Mouse (Mus musculus): Measurements from ENCODE around the gene Bcl2l11. TPM values are rescaled to one million over a fixed set of nuclear protein-coding genes. Genes with fewer than 3 reads are reported as not detected.

The Bcl2l11 gene
- polyA plus RNA-seq, 1 experiment, result 22.3 TPM

DNA sequence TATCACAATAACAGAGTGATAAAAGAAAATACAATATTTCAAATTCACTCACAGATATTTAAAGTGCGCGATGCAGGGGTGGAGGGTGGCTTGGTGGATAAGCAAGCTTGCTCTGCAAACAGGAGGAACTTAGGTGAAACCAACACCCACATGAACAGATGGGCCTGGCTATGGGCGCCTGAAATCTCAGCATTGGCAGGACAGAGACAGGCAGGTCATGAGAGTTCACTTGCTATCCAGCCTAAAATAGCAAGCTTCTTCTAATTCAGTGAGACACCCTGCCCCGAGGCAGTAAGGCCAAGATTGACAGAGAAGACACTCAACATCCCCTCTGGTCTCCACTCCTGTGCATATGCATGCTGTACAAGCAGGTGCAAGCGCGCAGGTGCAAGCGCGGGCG is 23.8 kb upstream of the Bcl2l11 start:
- TF ChIP-seq POLR2A (IDR thresholded peaks at IDR 0.05; ENCODE audit: low read depth, low read length), result no peak
- TF ChIP-seq CTCF (IDR thresholded peaks at IDR 0.05; ENCODE audit: borderline replicate concordance, insufficient read depth, low read length), result no peak
- Histone ChIP-seq H3K4me1 (ENCODE audit: control insufficient read depth, insufficient read depth, low read length) (no peaks in the 10 kb centered on the region), H3K4me3 (ENCODE audit: insufficient read depth, low read length) (no peak overlapping the region), H3K27ac (ENCODE audit: insufficient read depth, low read length) (no peak overlapping the region)

DNA sequence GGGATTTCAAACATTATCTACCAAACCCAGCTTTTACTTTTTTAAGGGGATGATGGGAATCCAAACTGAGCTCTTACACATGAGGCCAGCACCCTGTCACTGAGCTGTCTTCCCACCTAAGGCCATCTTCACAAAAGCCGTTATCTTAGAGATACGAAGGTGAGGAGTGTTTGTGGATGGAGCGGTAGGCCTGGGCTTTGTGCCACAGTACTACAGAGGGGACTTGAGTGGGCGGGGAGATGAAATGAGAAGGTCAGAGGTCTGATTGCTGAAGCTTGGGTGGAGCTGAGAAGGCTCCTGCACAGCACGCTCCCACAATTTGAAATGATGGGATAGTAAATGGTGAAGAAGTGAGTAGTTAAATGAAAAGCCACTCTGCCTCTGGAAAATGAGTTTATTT is 21.0 kb upstream of the Bcl2l11 start:
- no peak overlapping the region for H3K27ac ChIP-seq (ENCODE audit: insufficient read depth, low read length)
- H3K4me1 ChIP-seq (ENCODE audit: control insufficient read depth, insufficient read depth, low read length), result no peaks in the 10 kb centered on the region
- H3K4me3 ChIP-seq (ENCODE audit: insufficient read depth, low read length), result no peak overlapping the region
- TF ChIP-seq POLR2A (IDR thresholded peaks at IDR 0.05; ENCODE audit: low read depth, low read length) (no peak), CTCF (IDR thresholded peaks at IDR 0.05; ENCODE audit: borderline replicate concordance, insufficient read depth, low read length) (no peak)

DNA sequence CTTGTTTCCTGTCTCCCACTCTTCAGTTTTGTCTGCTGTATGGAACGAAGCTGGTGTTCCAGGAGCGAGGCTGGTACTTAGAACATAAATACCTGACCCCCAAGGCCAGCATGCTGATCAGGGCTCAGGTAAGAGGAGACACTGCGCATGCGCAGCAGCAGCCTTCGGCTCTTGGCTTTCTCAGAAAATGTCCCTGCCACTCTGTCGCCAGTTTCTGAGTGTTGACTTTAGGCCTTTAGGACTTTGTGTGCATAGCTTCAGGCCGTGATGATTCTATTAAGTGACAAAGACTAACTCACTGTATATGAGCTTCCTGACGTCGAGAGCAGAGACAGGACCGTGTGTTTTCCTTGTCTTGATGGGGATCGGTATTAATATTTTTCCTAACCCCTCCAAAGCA is 20.2 kb upstream of the Bcl2l11 start:
- TF ChIP-seq CTCF (IDR thresholded peaks at IDR 0.05; ENCODE audit: borderline replicate concordance, insufficient read depth, low read length), result no peak
- no peak for TF ChIP-seq POLR2A (IDR thresholded peaks at IDR 0.05; ENCODE audit: low read depth, low read length)
- Histone ChIP-seq H3K4me3 (ENCODE audit: insufficient read depth, low read length) (no peak overlapping the region), H3K27ac (ENCODE audit: insufficient read depth, low read length) (no peak overlapping the region), H3K4me1 (ENCODE audit: control insufficient read depth, insufficient read depth, low read length) (no peaks in the 10 kb centered on the region)

DNA sequence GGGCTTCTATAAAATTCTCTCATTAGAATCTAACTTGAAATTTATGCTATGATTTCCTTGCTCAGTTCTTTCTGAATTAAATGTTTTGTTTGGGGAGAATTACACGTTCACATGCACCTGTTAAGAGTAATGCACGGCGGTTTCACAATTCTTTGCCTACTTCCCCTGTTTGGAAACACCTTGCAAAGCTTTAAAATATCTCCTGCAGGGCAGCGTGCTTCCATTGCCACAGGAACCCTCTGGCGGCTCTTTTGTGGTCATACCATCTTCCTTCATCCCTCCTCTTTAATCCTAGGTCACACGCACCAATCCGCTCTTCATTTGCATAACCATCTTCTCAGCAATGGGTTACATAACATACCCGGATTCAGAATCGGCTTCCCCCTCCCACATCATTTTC is 14.3 kb upstream of the Bcl2l11 start:
- Histone ChIP-seq H3K27ac (ENCODE audit: insufficient read depth, low read length) (no peak overlapping the region), H3K4me3 (ENCODE audit: insufficient read depth, low read length) (no peak overlapping the region)
- no peak for TF ChIP-seq CTCF (IDR thresholded peaks at IDR 0.05; ENCODE audit: borderline replicate concordance, insufficient read depth, low read length)
- TF ChIP-seq POLR2A (IDR thresholded peaks at IDR 0.05; ENCODE audit: low read depth, low read length), result no peak

DNA sequence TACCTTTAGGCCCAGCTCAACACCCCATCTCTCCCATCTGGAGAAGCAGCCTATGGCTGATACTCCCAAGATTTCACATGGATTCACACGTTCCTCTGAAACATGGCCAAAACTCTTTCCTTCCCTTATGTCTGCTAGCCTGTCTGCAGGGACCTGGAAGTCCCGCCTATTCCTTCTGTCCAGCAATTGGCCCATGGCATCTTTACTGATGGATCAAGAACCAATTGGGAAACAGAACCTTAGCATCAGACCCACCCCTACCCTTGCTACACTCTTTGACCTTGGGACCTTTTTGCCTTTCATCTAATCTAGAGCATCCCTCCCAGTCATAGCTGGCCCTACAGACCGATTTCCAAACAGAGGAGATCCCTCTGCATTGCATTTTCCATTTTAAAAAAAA is 11.2 kb upstream of the Bcl2l11 start:
- Histone ChIP-seq H3K27ac (ENCODE audit: insufficient read depth, low read length) (no peak overlapping the region), H3K4me1 (ENCODE audit: control insufficient read depth, insufficient read depth, low read length) (no peaks in the 10 kb centered on the region), H3K4me3 (ENCODE audit: insufficient read depth, low read length) (no peak overlapping the region)
- TF ChIP-seq CTCF (IDR thresholded peaks at IDR 0.05; ENCODE audit: borderline replicate concordance, insufficient read depth, low read length) (no peak), POLR2A (IDR thresholded peaks at IDR 0.05; ENCODE audit: low read depth, low read length) (no peak)

More for the DNA sequence above, 14.3 kb upstream of the Bcl2l11 start:
- no peaks in the 10 kb centered on the region for H3K4me1 ChIP-seq (ENCODE audit: control insufficient read depth, insufficient read depth, low read length)

GRCm38 (mm10) chr2:128115579-128115978 is 10.3 kb upstream of the Bcl2l11 start:
- no peak for TF ChIP-seq POLR2A (IDR thresholded peaks at IDR 0.05; ENCODE audit: low read depth, low read length)
- no peak for TF ChIP-seq CTCF (IDR thresholded peaks at IDR 0.05; ENCODE audit: borderline replicate concordance, insufficient read depth, low read length)
- Histone ChIP-seq H3K27ac (ENCODE audit: insufficient read depth, low read length) (no peak overlapping the region), H3K4me1 (ENCODE audit: control insufficient read depth, insufficient read depth, low read length) (no peaks in the 10 kb centered on the region), H3K4me3 (ENCODE audit: insufficient read depth, low read length) (no peak overlapping the region)

GRCm38 (mm10) chr2:128117605-128118004 is 8.2 kb upstream of the Bcl2l11 start:
- H3K27ac ChIP-seq (ENCODE audit: insufficient read depth, low read length), result no peak overlapping the region
- no peak overlapping the region for H3K4me3 ChIP-seq (ENCODE audit: insufficient read depth, low read length)
- H3K4me1 ChIP-seq (ENCODE audit: control insufficient read depth, insufficient read depth, low read length), result no peaks in the 10 kb centered on the region
- TF ChIP-seq CTCF (IDR thresholded peaks at IDR 0.05; ENCODE audit: borderline replicate concordance, insufficient read depth, low read length) (no peak), POLR2A (IDR thresholded peaks at IDR 0.05; ENCODE audit: low read depth, low read length) (no peak)

DNA sequence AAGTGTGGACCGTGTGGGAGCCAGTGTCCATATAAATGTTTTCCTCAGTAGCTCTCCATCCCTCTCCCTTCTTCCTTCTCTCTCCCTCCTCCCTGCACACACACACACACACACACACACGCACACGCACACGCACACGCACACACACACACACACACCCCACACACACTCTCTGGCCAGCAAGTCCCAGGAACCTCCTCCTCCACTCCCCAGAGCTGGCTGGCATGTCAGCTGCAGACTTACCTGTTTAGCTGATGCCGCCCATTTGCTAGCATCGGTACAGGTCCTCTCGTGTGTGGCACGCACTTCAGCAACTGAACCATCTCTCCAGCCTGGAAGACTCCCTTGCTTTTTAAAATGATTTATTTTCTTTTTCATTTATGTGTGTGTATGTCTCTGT is 6.9 kb upstream of the Bcl2l11 start:
- Histone ChIP-seq H3K4me1 (ENCODE audit: control insufficient read depth, insufficient read depth, low read length) (no peaks in the 10 kb centered on the region; the same call in 1 of the 2 replicates), H3K4me3 (ENCODE audit: insufficient read depth, low read length) (no peak overlapping the region), H3K27ac (ENCODE audit: insufficient read depth, low read length) (no peak overlapping the region)
- no peak for TF ChIP-seq CTCF (IDR thresholded peaks at IDR 0.05; ENCODE audit: borderline replicate concordance, insufficient read depth, low read length)

GRCm38 (mm10) chr2:128122491-128122890 is 3.3 kb upstream of the Bcl2l11 start:
- H3K4me1 ChIP-seq (ENCODE audit: control insufficient read depth, insufficient read depth, low read length), result peaks cover 5% of the 10 kb centered on the region
- H3K27ac ChIP-seq (ENCODE audit: insufficient read depth, low read length), result no peak overlapping the region
- H3K4me3 ChIP-seq (ENCODE audit: insufficient read depth, low read length), result no peak overlapping the region
- TF ChIP-seq POLR2A (IDR thresholded peaks at IDR 0.05; ENCODE audit: low read depth, low read length) (no peak), CTCF (IDR thresholded peaks at IDR 0.05; ENCODE audit: borderline replicate concordance, insufficient read depth, low read length) (peak; percentile 71; the same call in 1 of the 2 replicates)

DNA sequence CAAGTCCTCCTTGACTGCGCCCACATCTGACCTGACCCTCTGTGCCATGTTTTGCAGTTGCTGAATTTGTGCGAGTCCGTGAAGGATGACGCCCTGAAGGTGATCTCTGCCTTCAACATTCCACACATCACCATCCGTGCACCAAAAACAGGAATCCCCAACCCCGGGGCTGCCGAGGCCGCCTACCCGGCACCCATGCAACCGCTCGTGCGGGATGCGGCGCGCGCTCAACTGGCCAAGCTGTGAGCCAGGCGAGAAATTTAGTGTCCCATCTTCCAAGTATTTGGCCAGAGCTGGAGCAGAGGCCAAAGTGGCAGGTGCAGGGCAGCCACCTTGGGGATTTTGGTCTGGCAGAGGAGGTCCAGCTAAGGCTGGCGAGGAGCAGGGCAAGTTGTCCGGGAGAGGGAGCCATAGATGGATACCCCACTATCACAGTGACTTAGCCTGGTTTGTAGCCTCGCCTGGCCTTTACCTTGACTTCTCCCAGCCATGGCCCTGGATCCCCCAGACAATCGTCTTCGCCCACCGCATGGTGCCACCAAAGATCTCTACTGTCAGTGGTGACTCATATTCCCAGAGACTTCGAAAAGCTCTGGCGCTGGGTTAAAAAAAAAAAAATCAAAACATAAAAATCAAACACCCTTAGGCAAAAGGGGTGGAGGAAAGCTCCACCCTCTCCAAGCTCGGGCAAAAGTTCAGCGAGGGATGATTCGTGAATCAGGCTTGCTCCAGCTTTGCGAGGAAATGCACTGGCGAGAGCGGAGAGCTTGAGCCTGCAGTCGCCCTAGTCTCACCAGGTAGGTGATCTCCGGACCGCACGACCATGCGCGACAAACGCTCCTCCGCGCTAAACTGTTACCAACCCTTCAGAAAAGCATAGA is 2.7 kb upstream of the Bcl2l11 start:
- Histone ChIP-seq H3K4me3 (ENCODE audit: insufficient read depth, low read length) (peak overlapping the region; percentile 16; the same call in 1 of the 2 replicates), H3K27ac (ENCODE audit: insufficient read depth, low read length) (no peak overlapping the region), H3K4me1 (ENCODE audit: control insufficient read depth, insufficient read depth, low read length) (peaks cover 5% of the 10 kb centered on the region)
- 0 out of 2 replicates have a peak, but pooled peaks have one; percentile 12 for TF ChIP-seq CTCF (IDR thresholded peaks at IDR 0.05; ENCODE audit: borderline replicate concordance, insufficient read depth, low read length)
- TF ChIP-seq POLR2A (IDR thresholded peaks at IDR 0.05; ENCODE audit: low read depth, low read length), result peak; percentile 46

All from embryonic fibroblast, embryonic 13.5 days (primary cell).